Mouse (Mus musculus) kidney, adult 2 months (tissue): ENCODE measurements around the gene Sf3a1. TPM values are rescaled to one million over a fixed set of nuclear protein-coding genes. Genes with fewer than 3 reads are reported as not detected.
A peak's percentile ranks its signal among the peaks of the same experiment; 100 is the strongest.
"Not testable (repeated sequence)": the region's sequence is repeated elsewhere in the genome, so short reads cannot be mapped to it uniquely, and the experiment has no call there.

Experiments
- DNase-seq: peaks from one replicate; pipeline ENCODE4 v3.0.0; 2021
- H3K27ac ChIP-seq: fragments of 200-500 bp; 2 replicates; pipeline ENCODE4 v1.5.1; 2012; ENCODE audit warnings: low read depth, low read length, control low read depth, inconsistent platforms; ENCODE audit not compliant: insufficient read depth
- H3K27me3 ChIP-seq: fragments of 200-500 bp; replicated peaks from 2 replicates; pipeline ENCODE4 v1.6.1; 2012; ENCODE audit warnings: mild to moderate bottlenecking, moderate library complexity, low read length, inconsistent platforms; ENCODE audit not compliant: control insufficient read depth, insufficient read depth
- H3K36me3 ChIP-seq: fragments of 200-500 bp; 2 replicates; pipeline ENCODE4 v1.6.1; 2012; ENCODE audit warnings: mild to moderate bottlenecking, moderate library complexity, low read length, inconsistent platforms; ENCODE audit not compliant: control insufficient read depth, insufficient read depth
- H3K4me1 ChIP-seq: fragments of 200-500 bp; 2 replicates; pipeline ENCODE4 v1.6.1; 2011; ENCODE audit warnings: low read length; ENCODE audit not compliant: control insufficient read depth, insufficient read depth
- H3K4me3 ChIP-seq: fragments of 200-500 bp; 2 replicates; pipeline ENCODE4 v1.5.1; 2011; ENCODE audit warnings: mild to moderate bottlenecking, low read depth, low read length, control low read depth; ENCODE audit not compliant: insufficient read depth
- CTCF ChIP-seq: fragments of 200-500 bp; conservative IDR thresholded peaks from 2 replicates; pipeline ENCODE4 v1.5.1; 2011; ENCODE audit warnings: low read depth, mild to moderate bottlenecking, control low read depth, low read length, moderate library complexity, mixed read lengths; ENCODE audit not compliant: insufficient read depth, insufficient read length
- POLR2A ChIP-seq: fragments of 200-500 bp; IDR thresholded peaks from one replicate; pipeline ENCODE4 v1.6.1; 2011; ENCODE audit warnings: low read depth, low read length, control low read depth
- WGBS: fragments of 180-500 bp; shearing (Covaris S2); methylation state at CpG from one replicate; pipeline ENCODE4 v1.1.7; 2018; 5-methylcytosine and 5-hydroxymethylcytosine counted together
- polyA plus RNA-seq: library from polyadenylated mRNA; depleted of rRNA; stranded (reverse); fragments of >200 nt; gene quantifications from 2 replicates; pipeline ENCODE4 v1.2.3, GENCODE M21; 2012

Sf3a1 gene
- polyA plus RNA-seq, 1 experiment = 21.0 TPM

DNA sequence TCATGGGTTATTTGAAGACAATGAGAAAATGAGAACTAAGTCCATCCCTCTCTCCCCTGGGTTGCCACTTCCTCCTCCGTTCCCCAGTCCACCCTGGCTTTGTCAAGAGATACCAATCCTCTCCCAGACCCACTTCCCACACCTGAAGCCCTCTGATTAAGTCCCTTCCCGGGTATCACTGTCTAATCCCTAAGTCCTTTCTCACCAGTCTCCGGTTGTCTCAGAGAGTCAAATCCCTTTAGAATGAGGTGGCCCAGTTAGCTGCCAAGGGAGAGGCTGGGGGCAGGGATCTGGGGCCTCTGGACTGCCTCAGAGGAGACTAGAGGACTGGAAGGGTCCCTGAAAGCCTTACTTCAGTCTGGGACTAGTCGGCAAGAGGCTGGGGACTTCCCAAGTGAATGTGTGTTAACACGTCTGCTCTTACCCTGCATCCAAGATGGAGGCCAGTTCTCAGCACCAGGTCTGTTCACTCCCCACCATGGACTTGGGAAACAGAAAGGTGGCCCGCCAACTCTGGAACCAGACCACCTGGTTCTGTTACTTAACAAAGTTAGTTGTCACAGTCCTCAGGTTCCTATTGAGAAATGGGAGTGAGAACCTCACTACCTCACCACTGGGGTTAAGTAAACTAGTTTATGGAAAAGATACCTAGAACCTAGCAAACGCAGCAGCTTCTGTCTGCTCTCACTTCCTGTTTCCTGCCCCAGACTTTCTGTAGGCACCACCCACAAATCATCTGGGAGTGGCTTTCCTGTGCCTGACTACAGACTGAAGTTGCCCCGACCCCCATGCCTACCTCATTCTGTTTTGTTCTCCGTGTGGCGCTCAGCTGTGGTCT lies 37.2 kb upstream of the Sf3a1 start, which contains the start of gene Sec14l2:
TSS of gene Sec14l2 (minus strand) at position 674 of the 838 bp plus-strand sequence.
- Histone ChIP-seq H3K4me3 (no peak within 1 kb of the TSS), H3K4me1 (no peaks in the 10 kb centered on the region), H3K27me3 (no peaks in the 10 kb centered on the region), H3K36me3 (no peaks in the 10 kb centered on the region), H3K27ac (no peak within 1 kb of the TSS)
- TF ChIP-seq CTCF (no peak), POLR2A (no peak)
- no peak for DNase-seq
- WGBS = 80% methylated on average over 10 of the region's 10 CpGs

GRCm38 (mm10) chr11:4123922-4124321 lies 36.2 kb upstream of the Sf3a1 start:
- Histone ChIP-seq H3K4me3 (no peak overlapping the region), H3K36me3 (no peaks in the 10 kb centered on the region), H3K27me3 (no peaks in the 10 kb centered on the region), H3K27ac (no peak overlapping the region), H3K4me1 (no peaks in the 10 kb centered on the region)
- DNase-seq = peak; percentile 42
- TF ChIP-seq POLR2A = no peak
- TF ChIP-seq CTCF = peak; percentile 89
- 57% methylated on average over 5 of the region's 5 CpGs for WGBS

DNA sequence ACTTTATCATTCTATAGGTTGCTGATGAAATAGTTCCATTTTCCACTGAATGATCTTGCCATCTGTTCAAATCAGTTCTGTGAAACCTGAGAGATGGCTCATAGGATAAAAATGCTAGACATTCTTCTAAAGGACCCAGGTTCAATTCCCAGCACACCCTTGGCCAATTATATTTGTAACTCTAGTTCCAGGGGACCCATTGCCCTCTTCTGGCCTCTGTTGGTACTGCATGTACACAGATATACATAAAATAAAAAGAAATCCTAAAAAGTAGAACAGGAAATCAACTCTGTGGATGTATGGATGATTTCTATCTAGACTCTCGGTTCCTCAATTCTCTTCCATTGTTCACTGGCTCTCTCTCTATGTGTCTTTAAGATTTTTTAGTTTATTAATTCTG lies 33.1 kb upstream of the Sf3a1 start:
- no peaks in the 10 kb centered on the region for H3K27me3 ChIP-seq
- DNase-seq = no peak
- H3K4me3 ChIP-seq = no peak overlapping the region
- H3K36me3 ChIP-seq = no peaks in the 10 kb centered on the region
- TF ChIP-seq POLR2A (no peak), CTCF (no peak)
- no peaks in the 10 kb centered on the region for H3K4me1 ChIP-seq
- 93% methylated on average over 1 of the region's 1 CpGs for WGBS
- no peak overlapping the region for H3K27ac ChIP-seq

DNA sequence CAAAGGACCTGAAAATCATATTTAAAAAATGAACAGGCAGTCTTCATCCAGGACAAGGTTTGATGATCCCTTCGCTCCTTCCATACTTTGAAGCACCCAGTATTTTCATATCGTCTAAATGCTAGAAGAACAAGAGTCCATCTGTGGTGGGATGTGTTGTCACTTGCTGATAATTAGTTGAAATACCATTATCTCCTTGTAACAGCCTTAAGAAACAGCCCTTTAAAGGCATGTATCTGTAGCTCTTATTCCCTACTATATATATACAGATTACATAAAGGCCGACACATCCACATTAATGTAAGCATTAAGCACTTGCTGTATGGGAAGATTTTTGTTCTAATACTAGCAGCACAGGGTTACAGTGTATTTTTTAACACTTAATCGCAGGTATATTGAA lies 31.7 kb upstream of the Sf3a1 start:
- 96% methylated on average over 4 of the region's 4 CpGs for WGBS
- H3K36me3 ChIP-seq, H3K4me3 ChIP-seq, DNase-seq, H3K27me3 ChIP-seq, H3K4me1 ChIP-seq, H3K27ac ChIP-seq: not testable (repeated sequence)

DNA sequence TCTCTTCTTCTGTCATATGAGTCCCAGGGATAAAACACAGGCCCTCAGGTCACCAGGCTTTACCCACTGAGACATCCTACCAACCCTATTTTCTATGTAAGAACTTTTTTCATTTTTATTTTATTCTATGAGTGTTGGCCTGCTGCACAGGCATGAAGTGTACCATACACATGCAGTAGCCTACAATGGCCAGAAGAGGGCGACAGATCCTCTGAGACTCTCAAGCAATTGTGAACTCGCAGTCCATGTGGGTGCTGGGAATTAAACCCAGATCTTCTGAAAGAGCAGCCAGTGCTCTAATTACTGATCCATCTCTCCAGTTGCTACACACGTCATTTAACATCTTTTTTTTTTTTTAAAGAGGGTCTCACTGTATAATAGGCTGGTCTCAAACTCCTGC lies 26.7 kb upstream of the Sf3a1 start:
- 69% methylated on average over 3 of the region's 3 CpGs for WGBS
- H3K27ac ChIP-seq = no peak overlapping the region
- no peaks in the 10 kb centered on the region for H3K36me3 ChIP-seq
- no peaks in the 10 kb centered on the region for H3K27me3 ChIP-seq
- H3K4me3 ChIP-seq = no peak overlapping the region
- TF ChIP-seq CTCF (peak; percentile 60), POLR2A (no peak)
- DNase-seq = peak; percentile 24
- H3K4me1 ChIP-seq = peaks cover 9% of the 10 kb centered on the region

DNA sequence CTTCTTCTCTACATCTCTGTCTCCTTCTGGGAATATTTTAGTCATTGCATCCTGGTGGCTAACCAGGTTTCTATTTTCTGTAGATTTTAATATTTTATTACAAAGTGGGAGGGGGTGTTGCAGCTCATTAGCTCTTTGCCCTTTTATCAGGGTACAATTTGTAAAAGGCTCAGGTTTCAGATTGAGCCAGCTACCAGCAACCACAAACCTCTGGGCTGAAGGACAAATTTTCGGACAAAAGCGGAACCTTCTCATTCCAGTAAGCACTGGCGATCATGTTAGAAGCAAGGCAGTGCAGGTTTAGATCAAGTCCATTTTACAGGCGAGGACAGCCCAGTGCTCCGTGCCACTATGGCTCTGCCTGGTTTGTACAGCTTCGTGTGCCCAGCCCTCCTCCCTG lies 25.8 kb upstream of the Sf3a1 start:
- H3K4me1 ChIP-seq = peaks cover 9% of the 10 kb centered on the region
- no peak for DNase-seq
- no peak for TF ChIP-seq CTCF
- TF ChIP-seq POLR2A = no peak
- no peak overlapping the region for H3K4me3 ChIP-seq
- H3K36me3 ChIP-seq = no peaks in the 10 kb centered on the region
- H3K27ac ChIP-seq = no peak overlapping the region
- 42% methylated on average over 6 of the region's 6 CpGs for WGBS
- no peaks in the 10 kb centered on the region for H3K27me3 ChIP-seq

GRCm38 (mm10) chr11:4134986-4135935 lies 24.9 kb upstream of the Sf3a1 start, which contains the start of gene Rnf215:
TSS of gene Rnf215 (plus strand) at chr11:4135202.
- peaks cover 9% of the 10 kb centered on the region for H3K4me1 ChIP-seq
- no peaks in the 10 kb centered on the region for H3K27me3 ChIP-seq
- H3K4me3 ChIP-seq = peak within 1 kb of the TSS; percentile 85
- TF ChIP-seq CTCF = peak; percentile 66
- TF ChIP-seq POLR2A = peak; percentile 54
- under 1% methylated on average over 66 of the region's 66 CpGs for WGBS
- H3K36me3 ChIP-seq = no peaks in the 10 kb centered on the region
- DNase-seq = peak; percentile 94
- H3K27ac ChIP-seq = peak within 1 kb of the TSS; percentile 85
